Mouse (Mus musculus) ES-Bruce4 (cell line): ENCODE data around the gene Hbq1b. TPM values are rescaled to one million over a fixed set of nuclear protein-coding genes. Genes with fewer than 3 reads are reported as not detected.

Source experiments
- H3K27ac ChIP-seq: 2 replicates; pipeline ENCODE4 v1.5.1; 2012; ENCODE audit warnings: low read length, inconsistent platforms; ENCODE audit not compliant: insufficient read depth
- H3K27me3 ChIP-seq: 2 replicates; pipeline ENCODE4 v1.6.1; 2012; ENCODE audit warnings: mild to moderate bottlenecking, low read length, inconsistent platforms; ENCODE audit not compliant: control insufficient read depth, poor library complexity, insufficient read depth, severe bottlenecking
- H3K36me3 ChIP-seq: 2 replicates; pipeline ENCODE4 v1.6.1; 2012; ENCODE audit warnings: inconsistent platforms, mild to moderate bottlenecking, low read length, moderate library complexity; ENCODE audit not compliant: control insufficient read depth, poor library complexity, insufficient read depth, severe bottlenecking
- H3K4me1 ChIP-seq: one replicate; pipeline ENCODE4 v1.8.1; 2011; ENCODE audit warnings: low read length; ENCODE audit not compliant: control insufficient read depth, insufficient read depth
- H3K4me3 ChIP-seq: 2 replicates; pipeline ENCODE4 v1.5.1; 2011; ENCODE audit warnings: low read depth, mild to moderate bottlenecking, low read length
- H3K9ac ChIP-seq: 2 replicates; pipeline ENCODE4 v1.6.1; 2012; ENCODE audit warnings: low read depth, mild to moderate bottlenecking, inconsistent platforms; ENCODE audit not compliant: poor library complexity, severe bottlenecking
- H3K9me3 ChIP-seq: replicated peaks from 2 replicates; pipeline ENCODE4 v1.6.1; 2012; ENCODE audit warnings: mild to moderate bottlenecking, low read length, inconsistent platforms; ENCODE audit not compliant: control insufficient read depth, poor library complexity, insufficient read depth, severe bottlenecking
- CTCF ChIP-seq: IDR thresholded peaks from one replicate; pipeline ENCODE4 v1.8.1; 2011; ENCODE audit warnings: low read depth, low read length
- EP300 ChIP-seq: IDR thresholded peaks from 2 replicates; pipeline ENCODE4 v1.6.1; 2011; ENCODE audit warnings: low read depth, low read length; ENCODE audit not compliant: insufficient read depth
- POLR2A ChIP-seq: IDR thresholded peaks from one replicate; pipeline ENCODE4 v1.8.1; 2011; ENCODE audit warnings: low read length; ENCODE audit not compliant: insufficient read depth
- polyA plus RNA-seq: library from polyadenylated mRNA; stranded (reverse); fragments of >200 nt; gene quantifications from 2 replicates; pipeline ENCODE4 v1.2.4, GENCODE M21; 2011; ENCODE audit warnings: low read depth; ENCODE audit not compliant: missing spikeins, insufficient read depth, insufficient read length

The Hbq1b gene
- polyA plus RNA-seq, 1 experiment, result not detected

DNA sequence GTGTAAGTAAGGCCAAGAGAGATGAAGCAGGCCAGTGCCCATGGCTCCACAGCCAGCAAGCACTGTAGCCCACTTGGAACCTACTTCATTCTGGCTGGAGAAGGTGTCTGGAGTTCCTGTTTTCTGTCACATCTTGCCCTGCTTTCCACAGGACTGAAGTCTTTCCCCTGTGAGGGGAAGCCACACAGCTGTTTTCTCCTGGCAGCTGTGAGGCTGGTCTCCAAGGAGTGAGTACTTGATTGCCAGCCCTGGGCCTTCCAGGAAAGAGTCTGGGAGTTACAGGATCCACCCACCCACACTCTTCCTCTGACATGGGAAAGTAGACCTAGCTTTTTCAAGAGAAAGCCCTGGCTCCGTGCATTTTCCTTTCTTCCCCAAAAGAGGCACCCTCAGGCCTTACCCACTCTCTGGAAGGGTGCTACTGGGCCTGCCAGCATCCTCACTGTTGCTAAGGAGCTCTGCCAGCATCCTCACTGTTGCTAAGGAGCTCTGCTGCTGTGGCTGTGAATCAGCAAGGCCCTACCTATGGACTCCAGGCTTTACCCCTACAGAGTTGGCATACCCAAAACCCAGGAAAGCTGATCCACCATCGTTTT is 16.2 kb downstream of the Hbq1b start:
- H3K27ac ChIP-seq, result no peak overlapping the region
- H3K4me3 ChIP-seq, result no peak overlapping the region
- no peaks in the 10 kb centered on the region for H3K4me1 ChIP-seq
- no peak for TF ChIP-seq EP300
- no peak for TF ChIP-seq POLR2A
- no peak for TF ChIP-seq CTCF
- H3K9ac ChIP-seq, result no peak overlapping the region
- no peaks in the 10 kb centered on the region for H3K36me3 ChIP-seq
- H3K27me3 ChIP-seq, result no peaks in the 10 kb centered on the region
- H3K9me3 ChIP-seq, result no peaks in the 10 kb centered on the region

DNA sequence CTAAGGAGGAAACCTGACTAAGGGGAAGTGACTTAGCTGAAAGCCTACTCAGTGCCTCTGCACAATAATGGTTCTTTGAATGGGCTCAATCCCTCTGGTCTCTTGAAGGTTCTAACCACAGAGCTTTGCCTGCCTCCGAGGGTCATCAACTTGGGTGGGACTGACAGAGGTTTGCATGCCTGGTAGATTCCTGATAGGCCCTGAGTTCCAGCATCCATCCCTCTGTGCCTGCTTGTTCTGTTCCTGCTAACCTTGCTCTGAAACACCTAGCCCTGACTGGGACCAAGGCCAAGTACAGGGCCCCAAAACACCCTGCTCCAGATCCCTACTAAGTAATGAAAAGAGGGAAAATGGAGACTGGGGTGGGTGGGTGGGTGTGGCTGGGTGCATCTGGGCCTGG is 16.7 kb downstream of the Hbq1b start:
- H3K27ac ChIP-seq, result no peak overlapping the region
- TF ChIP-seq EP300 (no peak), CTCF (no peak), POLR2A (no peak)
- no peaks in the 10 kb centered on the region for H3K9me3 ChIP-seq
- no peak overlapping the region for H3K4me3 ChIP-seq
- no peaks in the 10 kb centered on the region for H3K27me3 ChIP-seq
- H3K9ac ChIP-seq, result no peak overlapping the region
- H3K36me3 ChIP-seq, result no peaks in the 10 kb centered on the region
- no peaks in the 10 kb centered on the region for H3K4me1 ChIP-seq

DNA sequence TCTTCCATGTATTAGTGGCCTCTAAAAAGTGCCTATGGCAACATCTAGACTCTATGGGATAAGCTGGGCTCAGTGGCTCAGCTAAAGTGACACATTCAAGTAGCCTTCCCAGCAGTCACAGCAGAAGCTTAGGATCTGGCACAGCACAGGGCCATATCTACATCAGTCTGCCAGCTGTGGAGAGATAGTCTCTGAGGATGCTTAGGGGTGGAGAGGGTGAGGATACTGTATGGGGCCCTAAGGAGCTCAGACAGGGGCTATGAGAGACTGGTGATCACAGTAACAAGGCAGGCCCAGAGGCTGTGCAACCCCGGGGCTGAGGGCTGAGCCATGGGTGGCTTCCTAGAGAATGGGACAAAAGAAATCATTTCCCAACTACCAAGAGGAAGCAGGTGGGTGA is 20.2 kb downstream of the Hbq1b start:
- no peaks in the 10 kb centered on the region for H3K36me3 ChIP-seq
- no peak overlapping the region for H3K9ac ChIP-seq
- H3K27ac ChIP-seq, result no peak overlapping the region
- H3K4me1 ChIP-seq, result no peaks in the 10 kb centered on the region
- no peaks in the 10 kb centered on the region for H3K27me3 ChIP-seq
- H3K4me3 ChIP-seq, result no peak overlapping the region
- H3K9me3 ChIP-seq, result no peaks in the 10 kb centered on the region
- TF ChIP-seq EP300, result no peak
- TF ChIP-seq POLR2A, result no peak
- no peak for TF ChIP-seq CTCF

DNA sequence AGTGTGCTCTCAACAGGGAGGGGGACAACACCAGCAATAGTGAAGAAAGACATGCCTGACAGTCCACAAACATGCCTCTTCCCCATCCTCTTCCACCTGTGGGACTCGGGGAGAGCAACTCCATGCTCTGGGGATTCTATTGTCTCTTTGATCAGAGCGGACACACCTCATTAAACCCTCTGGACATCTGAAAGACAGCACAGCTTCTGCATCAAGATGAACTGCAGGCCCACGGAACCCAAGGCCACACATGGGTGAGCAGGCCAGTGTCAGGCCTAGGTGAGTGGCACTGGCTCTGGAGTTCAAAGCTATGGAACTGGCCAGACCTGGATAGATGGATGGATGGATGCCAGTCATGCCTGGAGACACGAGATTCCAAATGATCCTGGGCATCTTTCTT is 22.7 kb downstream of the Hbq1b start:
- no peaks in the 10 kb centered on the region for H3K36me3 ChIP-seq
- no peak overlapping the region for H3K4me3 ChIP-seq
- no peaks in the 10 kb centered on the region for H3K9me3 ChIP-seq
- no peaks in the 10 kb centered on the region for H3K27me3 ChIP-seq
- TF ChIP-seq CTCF (no peak), POLR2A (no peak), EP300 (no peak)
- no peaks in the 10 kb centered on the region for H3K4me1 ChIP-seq
- H3K27ac ChIP-seq, result no peak overlapping the region
- H3K9ac ChIP-seq, result no peak overlapping the region

DNA sequence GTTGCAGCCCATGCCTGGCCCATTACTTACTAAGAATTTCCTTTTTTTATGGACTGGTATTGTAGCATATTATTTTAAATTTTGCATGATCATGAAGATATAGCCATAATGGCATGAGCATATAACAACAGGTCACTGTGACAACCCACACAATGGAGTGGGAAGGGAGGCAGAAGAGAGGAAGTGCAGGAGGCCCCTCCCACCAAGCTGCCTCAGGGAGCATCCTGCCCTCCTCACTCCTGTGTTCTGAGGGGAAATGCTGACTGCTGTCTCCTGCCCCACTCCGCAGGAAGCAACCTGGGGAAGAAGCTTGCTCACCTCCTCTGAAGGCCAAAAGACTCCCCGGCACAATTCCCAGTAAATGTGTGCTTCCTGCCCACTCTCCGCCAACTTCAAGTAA is 23.2 kb downstream of the Hbq1b start:
- TF ChIP-seq POLR2A, result no peak
- no peak for TF ChIP-seq CTCF
- TF ChIP-seq EP300, result no peak

DNA sequence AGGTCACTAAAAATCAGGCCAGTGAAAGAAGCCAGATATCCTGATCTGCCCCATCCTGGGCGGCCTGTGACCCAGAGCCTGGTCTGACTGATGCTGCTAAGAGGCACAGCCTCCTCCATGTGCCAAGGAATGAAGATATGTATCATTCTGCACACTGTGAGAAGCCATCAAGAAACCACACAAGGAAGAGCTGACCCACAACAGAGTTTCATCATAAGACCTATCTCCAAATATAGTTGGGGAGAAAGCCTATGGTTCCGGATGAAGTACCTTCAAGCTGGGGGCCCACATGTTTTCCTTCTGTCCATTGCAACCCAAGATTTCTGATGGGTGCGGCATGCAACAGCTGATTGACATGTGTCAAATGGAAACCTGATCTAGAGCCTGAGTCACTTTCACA is 29.2 kb downstream of the Hbq1b start:
- H3K36me3 ChIP-seq, result no peaks in the 10 kb centered on the region
- no peak overlapping the region for H3K4me3 ChIP-seq
- no peaks in the 10 kb centered on the region for H3K9me3 ChIP-seq
- TF ChIP-seq EP300 (no peak), CTCF (no peak), POLR2A (no peak)
- no peak overlapping the region for H3K27ac ChIP-seq
- H3K27me3 ChIP-seq, result no peaks in the 10 kb centered on the region
- H3K4me1 ChIP-seq, result no peaks in the 10 kb centered on the region
- H3K9ac ChIP-seq, result no peak overlapping the region

More for the DNA sequence above, 23.2 kb downstream of the Hbq1b start:
- no peaks in the 10 kb centered on the region for H3K4me1 ChIP-seq
- H3K27ac ChIP-seq, result no peak overlapping the region
- H3K36me3 ChIP-seq, result no peaks in the 10 kb centered on the region
- H3K9me3 ChIP-seq, result no peaks in the 10 kb centered on the region
- no peak overlapping the region for H3K9ac ChIP-seq
- H3K4me3 ChIP-seq, result no peak overlapping the region
- no peaks in the 10 kb centered on the region for H3K27me3 ChIP-seq
